Mouse (Mus musculus) cortical plate, adult 2 months (tissue): ENCODE measurements around the gene Uggt1. TPM values are rescaled to one million over a fixed set of nuclear protein-coding genes. Genes with fewer than 3 reads are reported as not detected.

Experiments used
- H3K27ac ChIP-seq: fragments of 200-500 bp; 2 replicates; pipeline ENCODE4 v1.5.1; 2012; ENCODE audit warnings: low read length, control low read depth, inconsistent platforms; ENCODE audit not compliant: insufficient read depth
- H3K4me1 ChIP-seq: fragments of 200-500 bp; 2 replicates; pipeline ENCODE4 v1.6.1; 2011; ENCODE audit warnings: low read length; ENCODE audit not compliant: control insufficient read depth, insufficient read depth
- H3K4me3 ChIP-seq: fragments of 200-500 bp; 2 replicates; pipeline ENCODE4 v1.5.1; 2011; ENCODE audit warnings: mild to moderate bottlenecking, low read length, control low read depth; ENCODE audit not compliant: insufficient read depth
- CTCF ChIP-seq: fragments of 200-500 bp; IDR thresholded peaks from 2 replicates; pipeline ENCODE4 v1.5.1; 2011; ENCODE audit warnings: mild to moderate bottlenecking, control low read depth, low read length; ENCODE audit not compliant: insufficient read depth; ENCODE audit errors: extremely low read depth
- POLR2A ChIP-seq: fragments of 200-500 bp; IDR thresholded peaks from 2 replicates; pipeline ENCODE4 v1.6.1; 2011; ENCODE audit warnings: mild to moderate bottlenecking, low read length, control low read depth; ENCODE audit not compliant: insufficient read depth; ENCODE audit errors: extremely low read depth
- polyA plus RNA-seq: library from polyadenylated mRNA; depleted of rRNA; stranded (reverse); fragments of >200 nt; gene quantifications from 2 replicates; pipeline ENCODE4 v1.2.3, GENCODE M21; 2012

Uggt1 gene
- polyA plus RNA-seq, 1 experiment: 25.1 TPM

DNA sequence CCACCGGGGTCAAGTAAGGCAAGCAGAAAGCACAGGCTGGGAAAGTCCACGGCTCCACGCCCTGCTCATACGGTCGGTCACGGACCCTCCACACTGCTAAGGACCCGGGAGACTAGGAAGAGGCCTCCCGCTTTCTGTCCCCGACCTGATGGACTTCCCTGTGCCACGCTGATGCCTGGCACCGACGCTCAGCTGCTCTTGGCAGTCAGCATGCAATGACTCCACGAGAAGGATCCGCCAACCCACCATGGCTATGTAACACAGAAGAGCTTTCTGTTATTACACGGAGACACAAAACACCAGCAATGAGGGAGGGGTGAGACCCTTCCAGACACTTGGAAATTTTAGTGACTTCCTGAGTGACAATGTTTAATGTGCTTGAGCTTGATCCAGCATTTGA, 104.2 kb downstream of the Uggt1 start:
- Histone ChIP-seq H3K4me3 (no peak overlapping the region), H3K4me1 (no peaks in the 10 kb centered on the region), H3K27ac (no peak overlapping the region)
- TF ChIP-seq CTCF: no peak
- TF ChIP-seq POLR2A: no peak

DNA sequence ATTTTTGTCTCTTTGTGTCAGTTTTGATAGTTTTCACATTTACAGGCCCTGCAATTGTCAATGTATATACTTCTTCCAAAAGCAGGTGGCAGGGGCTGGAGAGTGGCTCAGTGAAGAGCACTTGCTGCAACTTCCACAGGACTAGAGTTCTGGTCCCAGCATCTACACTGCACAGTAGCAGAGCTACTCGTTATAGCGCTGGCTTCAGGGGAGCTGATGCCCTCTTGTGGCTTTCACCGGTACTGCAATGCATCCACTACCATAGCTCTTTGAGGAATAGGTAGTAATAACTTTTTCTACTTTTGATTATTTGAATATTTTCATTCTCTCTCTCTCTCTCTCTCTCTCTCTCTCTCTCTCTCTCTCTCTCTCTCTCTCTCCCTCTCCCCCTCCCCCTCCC, 109.9 kb downstream of the Uggt1 start:
- H3K27ac ChIP-seq: no peak overlapping the region
- H3K4me3 ChIP-seq: no peak overlapping the region
- peak; percentile 90 for TF ChIP-seq CTCF
- no peak for TF ChIP-seq POLR2A
- H3K4me1 ChIP-seq: no peaks in the 10 kb centered on the region

DNA sequence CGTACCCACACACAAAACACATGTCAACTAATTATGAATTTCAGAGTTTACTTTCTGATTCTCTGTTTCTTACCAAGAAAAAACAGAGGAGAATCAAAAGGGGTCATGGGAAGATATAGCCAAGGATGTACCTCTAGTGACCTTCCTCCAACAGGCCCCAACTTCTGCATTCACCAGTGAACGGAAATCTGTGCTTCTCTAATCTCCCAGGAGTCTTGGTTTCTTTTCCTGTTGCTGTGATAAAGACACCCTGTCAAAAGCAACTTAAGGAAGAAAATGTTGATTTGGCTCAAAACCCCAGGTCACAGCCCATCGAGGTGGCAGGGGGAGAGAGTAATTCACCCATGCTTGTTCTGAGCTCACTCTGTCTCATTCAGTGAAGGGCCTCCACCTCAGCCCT, 110.9 kb downstream of the Uggt1 start:
- Histone ChIP-seq H3K4me3 (no peak overlapping the region), H3K4me1 (no peaks in the 10 kb centered on the region), H3K27ac (no peak overlapping the region)
- no peak for TF ChIP-seq CTCF
- TF ChIP-seq POLR2A: no peak

- no peak for TF ChIP-seq POLR2A
- TF ChIP-seq CTCF: no peak
- Histone ChIP-seq H3K27ac (no peak overlapping the region), H3K4me3 (no peak overlapping the region), H3K4me1 (no peaks in the 10 kb centered on the region)
These were observed 111.5 kb downstream of the Uggt1 start for GRCm38 (mm10) chr1:36133041-36133440.

GRCm38 (mm10) chr1:36132211-36132610, 112.3 kb downstream of the Uggt1 start:
- no peak overlapping the region for H3K4me3 ChIP-seq
- H3K27ac ChIP-seq: no peak overlapping the region
- no peaks in the 10 kb centered on the region for H3K4me1 ChIP-seq
- TF ChIP-seq CTCF (no peak), POLR2A (no peak)

GRCm38 (mm10) chr1:36131766-36132165, 112.8 kb downstream of the Uggt1 start:
- Histone ChIP-seq H3K4me3 (no peak overlapping the region), H3K27ac (no peak overlapping the region), H3K4me1 (no peaks in the 10 kb centered on the region)
- TF ChIP-seq POLR2A (no peak), CTCF (no peak)

DNA sequence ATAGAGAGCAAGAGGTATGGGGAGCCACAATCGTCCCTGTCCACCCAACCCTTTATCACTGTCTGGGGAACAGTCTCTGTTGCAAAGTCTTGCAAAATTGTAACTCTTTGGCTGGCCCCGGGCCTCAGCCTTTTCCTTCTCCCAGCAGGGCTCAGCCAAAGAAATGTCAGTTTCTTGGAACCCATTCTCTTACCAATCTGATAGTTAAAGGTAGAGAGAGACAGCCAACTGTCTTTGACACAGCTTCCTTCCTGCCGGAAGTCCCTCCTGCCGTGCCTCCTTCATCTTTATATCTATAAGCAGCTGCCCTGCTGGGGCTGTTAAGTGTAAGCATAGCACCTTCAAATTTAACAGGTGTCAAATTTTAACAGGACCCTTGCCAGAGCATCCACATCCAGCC, 113.4 kb downstream of the Uggt1 start:
- no peak for TF ChIP-seq CTCF
- no peak for TF ChIP-seq POLR2A

DNA sequence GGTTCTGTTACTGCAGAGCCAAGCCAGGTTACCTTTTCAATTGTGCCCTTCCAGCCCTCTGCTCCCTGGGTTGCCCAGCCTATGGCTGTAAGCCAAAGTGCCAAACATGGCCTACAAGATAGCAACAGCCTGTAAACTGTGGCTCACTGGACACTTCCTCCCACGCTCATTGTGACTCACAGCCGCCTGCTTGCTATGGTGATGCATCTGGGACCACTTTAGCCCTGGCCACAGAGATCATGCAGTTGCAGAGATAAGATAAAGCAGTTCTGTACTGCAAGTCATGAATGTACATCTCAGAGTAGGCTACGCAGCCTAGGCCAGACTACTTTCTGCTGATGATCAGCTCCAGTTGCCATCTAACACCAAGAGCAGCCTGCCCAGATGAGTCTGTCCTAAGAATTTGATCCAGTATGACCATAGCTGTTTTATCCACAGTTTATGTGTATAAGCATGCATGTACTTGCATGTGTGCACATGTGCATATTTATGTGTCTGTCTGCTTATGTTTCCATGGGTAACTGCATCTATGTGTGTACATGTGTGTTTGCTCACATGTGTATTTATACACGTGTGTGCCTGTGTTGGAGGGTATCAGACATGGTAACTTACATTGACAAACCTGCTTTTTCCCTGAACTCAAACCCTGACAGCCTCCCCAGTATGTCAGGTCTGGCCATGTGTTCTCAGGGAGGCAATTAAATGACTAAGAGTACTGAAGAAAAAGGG, 114.0 kb downstream of the Uggt1 start:
- Histone ChIP-seq H3K4me3 (no peak overlapping the region), H3K27ac (no peak overlapping the region), H3K4me1 (no peaks in the 10 kb centered on the region)
- no peak for TF ChIP-seq POLR2A
- TF ChIP-seq CTCF: no peak

More for the DNA sequence above, 113.4 kb downstream of the Uggt1 start:
- no peaks in the 10 kb centered on the region for H3K4me1 ChIP-seq
- no peak overlapping the region for H3K27ac ChIP-seq
- H3K4me3 ChIP-seq: no peak overlapping the region

- Histone ChIP-seq H3K27ac (no peak overlapping the region), H3K4me1 (no peaks in the 10 kb centered on the region), H3K4me3 (no peak overlapping the region)
- TF ChIP-seq POLR2A (no peak), CTCF (no peak)
These were observed 114.6 kb downstream of the Uggt1 start for GRCm38 (mm10) chr1:36129881-36130280.

DNA sequence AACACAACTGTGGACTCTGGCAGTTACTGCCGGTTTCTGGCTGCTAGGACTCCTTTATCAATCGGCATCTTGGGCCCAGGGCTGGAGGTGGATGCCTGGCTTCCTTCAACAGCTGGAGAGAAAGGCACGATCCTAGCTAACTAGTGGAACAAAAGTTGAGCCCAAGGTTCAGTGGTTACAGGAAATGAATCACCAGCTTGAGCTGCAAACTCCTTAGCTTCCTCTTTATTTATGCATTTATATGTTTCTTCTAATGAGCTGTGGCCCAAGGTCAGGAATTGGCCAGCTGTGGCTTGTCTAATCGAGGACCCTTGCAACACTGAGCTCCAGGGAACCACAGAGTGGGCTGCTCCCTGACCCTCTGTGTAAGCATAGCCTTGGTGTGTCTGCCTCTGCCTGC, 115.4 kb downstream of the Uggt1 start:
- no peaks in the 10 kb centered on the region for H3K4me1 ChIP-seq
- no peak overlapping the region for H3K27ac ChIP-seq
- H3K4me3 ChIP-seq: no peak overlapping the region
- no peak for TF ChIP-seq CTCF
- TF ChIP-seq POLR2A: no peak
